Mouse (Mus musculus): Measurements from ENCODE around the gene Olfr883.

DNA sequence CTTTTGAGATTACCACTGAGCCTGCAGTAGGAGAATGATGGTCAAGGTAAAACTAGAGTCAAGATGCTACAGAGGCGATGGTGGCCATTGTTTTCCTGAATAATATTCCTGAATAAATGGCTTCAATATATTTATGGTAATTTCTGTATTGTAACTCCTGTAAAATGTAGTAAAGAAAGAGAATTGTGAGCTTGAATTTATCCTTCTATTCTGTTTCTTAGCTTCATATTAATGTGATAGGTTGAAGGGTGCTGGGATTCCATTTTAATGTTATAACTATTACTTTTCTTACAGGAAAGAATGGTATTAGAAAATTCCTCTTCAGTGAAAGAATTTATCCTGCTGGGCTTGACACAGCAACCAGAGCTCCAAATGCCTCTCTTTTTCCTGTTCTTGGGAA is at the start of gene Olfr883:
- TF ChIP-seq POLR2A (IDR thresholded peaks at IDR 0.05; ENCODE audit: insufficient read depth, low read length) (no peak), CTCF (IDR thresholded peaks at IDR 0.05; ENCODE audit: low read depth, low read length) (no peak)

Data from ES-Bruce4 (cell line).